Mouse (Mus musculus) c-Kit-negative CD71-positive TER-119-positive erythroid progenitor cells, embryonic 14.5 days (primary cell): Measurements from ENCODE around the gene Ankrd52.

Source experiments
- DNase-seq: peaks from one replicate; pipeline ENCODE4 v3.0.0-alpha.2; 2013; ENCODE audit warnings: low read depth, low spot score

The Ankrd52 gene

GRCm38 (mm10) chr10:128401638-128402037 is 24.7 kb downstream of the Ankrd52 start:
- DNase-seq: no peak

DNA sequence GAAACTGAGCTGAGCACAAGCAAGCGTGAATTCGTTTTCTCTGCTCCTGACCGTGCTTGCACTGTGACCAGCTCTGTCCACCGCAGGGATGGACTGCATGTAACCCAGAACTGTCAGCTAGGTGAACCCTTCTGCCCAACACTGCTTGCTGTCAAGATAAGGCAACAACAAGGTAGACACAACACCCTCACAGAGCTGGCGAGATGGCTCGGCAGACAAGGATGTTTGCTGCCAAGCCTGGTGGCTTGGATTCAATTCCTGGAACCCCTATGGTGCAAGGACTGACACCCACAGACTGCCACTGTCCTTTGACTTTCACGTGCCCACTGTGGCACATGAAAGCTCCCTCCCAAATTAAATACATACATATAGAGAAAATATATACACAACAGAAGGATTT is 27.0 kb downstream of the Ankrd52 start:
- DNase-seq: no peak

DNA sequence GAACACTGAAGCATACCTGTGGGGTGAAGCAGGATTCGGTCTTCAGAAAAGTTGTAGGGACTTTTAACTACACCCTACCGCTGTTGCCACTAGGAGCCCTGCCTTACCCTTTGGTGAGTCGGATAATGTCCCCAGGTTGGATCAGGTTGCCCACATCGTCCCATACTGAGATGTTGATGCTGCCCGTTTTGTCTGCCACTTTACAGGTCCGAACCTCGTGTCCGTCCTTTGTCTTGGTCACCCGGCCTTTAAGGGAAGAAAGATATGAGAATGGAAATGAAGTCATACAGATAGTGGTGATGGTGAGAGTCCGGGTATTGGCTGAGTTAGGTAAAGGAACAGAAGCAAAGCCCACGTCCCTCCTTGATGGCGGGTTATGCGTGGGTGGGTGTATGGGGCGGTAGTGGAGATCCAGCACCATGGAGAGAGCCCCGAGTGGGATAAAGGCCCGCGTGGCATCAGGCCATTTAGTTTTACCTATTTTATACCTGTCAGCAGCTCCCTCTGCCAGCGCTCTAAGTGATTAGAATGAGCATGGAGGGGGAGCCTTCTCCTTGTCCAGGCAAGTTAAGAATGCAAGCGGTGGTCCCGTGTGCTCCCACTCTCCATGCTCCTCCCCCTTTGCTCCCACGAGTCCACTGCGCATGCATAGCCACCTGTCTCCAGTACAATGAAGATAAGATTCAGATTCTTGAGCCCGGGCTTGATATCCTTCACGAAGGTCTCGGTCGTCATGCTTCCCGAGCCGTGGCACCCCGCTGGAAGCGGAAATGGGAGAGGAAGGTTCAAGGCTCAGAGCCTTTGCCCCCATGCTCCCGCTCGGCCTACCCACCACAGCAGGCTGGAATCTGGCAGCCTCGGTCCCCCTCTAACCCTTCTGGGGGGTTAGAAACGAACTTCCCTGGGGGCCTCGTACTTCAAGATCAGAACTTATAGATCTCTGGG is 31.9 kb downstream of the Ankrd52 start:
- DNase-seq: peak; percentile 22

DNA sequence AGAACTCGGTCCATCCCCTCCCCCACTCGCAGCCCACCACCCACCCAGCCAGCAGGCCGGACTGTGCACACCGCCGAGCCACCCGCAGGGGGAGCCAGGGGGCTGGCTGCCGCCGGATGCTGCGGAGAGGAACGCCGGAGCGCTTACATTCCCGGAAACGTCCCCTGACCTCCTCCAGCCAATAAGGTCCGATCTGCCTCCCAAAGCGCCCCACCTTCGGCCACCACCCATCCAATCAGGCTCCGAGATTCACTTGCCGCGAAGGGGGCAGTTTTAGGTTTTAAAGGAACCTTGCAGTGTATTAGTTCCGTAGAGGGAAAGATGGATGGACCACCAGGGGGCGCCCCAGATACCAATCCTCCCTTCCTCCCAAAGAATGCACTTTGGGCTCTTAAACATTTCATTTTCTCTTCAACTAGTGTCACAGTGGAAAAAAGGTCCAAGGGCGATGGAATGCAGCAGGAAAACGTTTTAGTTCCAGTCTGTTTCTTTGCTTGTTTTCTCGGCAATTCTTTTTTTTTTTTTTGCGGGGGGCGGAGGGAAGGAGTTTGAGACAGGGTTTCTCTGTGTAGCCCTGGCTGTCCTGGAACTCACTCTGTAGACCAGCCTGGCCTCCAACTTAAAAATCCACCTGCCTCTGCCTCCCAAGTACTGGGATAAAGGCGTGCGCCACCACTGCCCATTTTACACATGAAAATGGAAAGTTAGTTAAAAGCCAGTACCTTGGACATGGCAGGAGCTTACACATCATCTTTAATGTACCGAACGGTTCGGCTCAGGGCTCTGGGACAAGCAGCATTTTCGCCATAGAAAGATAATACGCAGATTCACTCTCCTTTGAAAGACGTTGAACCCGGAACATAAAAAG is 33.0 kb downstream of the Ankrd52 start:
- peak; percentile 94 for DNase-seq

DNA sequence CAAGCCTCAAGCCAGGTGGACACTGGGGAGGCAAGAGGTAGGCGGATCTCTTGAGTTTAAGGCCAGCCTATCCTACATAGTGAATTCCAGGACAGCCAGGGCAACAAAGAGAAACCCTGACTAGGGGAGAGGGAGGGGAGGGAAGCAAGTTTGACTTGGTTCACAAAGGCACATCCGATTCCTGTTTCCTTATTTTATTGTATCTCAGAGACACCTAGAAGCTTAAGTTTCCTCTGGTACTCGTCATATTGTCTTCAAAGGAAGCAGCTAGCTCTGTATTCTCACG is 33.6 kb downstream of the Ankrd52 start:
- peak; percentile 17 for DNase-seq

- peak; percentile 82 for DNase-seq
These were observed 34.5 kb downstream of the Ankrd52 start, which contains the start of the genes Nabp2 and Rnf41 for GRCm38 (mm10) chr10:128411211-128412054. Nabp2 (minus strand) TSS chr10:128411492. Rnf41 (plus strand) TSS chr10:128411657.

- DNase-seq: no peak
These were observed 35.1 kb downstream of the Ankrd52 start for GRCm38 (mm10) chr10:128412055-128412381.

DNA sequence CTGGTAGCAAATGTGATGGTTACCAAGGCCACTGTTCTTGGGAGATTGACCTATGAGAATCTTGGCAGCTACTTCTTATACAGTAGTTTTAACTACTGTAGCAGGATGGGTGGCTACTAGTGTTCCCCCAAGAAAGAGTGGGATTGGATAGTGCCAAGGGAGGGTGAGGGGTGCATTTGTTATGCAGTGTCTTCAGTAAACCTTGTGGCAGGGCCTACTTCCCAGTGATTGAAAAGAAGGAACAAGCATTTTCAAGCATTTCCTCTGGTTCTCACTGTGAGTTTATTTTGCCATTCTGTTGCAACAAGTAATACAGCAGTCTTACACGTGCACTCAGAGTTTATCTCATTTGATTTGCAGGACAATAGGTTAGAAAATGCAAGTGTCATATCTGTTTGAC is 35.6 kb downstream of the Ankrd52 start:
- no peak for DNase-seq

- DNase-seq: no peak
These were observed 36.2 kb downstream of the Ankrd52 start for GRCm38 (mm10) chr10:128413076-128413475.

GRCm38 (mm10) chr10:128414848-128415247 is 37.9 kb downstream of the Ankrd52 start:
- DNase-seq: no peak

- no peak for DNase-seq
These were observed 45.5 kb downstream of the Ankrd52 start for GRCm38 (mm10) chr10:128422426-128422825.

- no peak for DNase-seq
These were observed 47.7 kb downstream of the Ankrd52 start for GRCm38 (mm10) chr10:128424604-128425003.

DNA sequence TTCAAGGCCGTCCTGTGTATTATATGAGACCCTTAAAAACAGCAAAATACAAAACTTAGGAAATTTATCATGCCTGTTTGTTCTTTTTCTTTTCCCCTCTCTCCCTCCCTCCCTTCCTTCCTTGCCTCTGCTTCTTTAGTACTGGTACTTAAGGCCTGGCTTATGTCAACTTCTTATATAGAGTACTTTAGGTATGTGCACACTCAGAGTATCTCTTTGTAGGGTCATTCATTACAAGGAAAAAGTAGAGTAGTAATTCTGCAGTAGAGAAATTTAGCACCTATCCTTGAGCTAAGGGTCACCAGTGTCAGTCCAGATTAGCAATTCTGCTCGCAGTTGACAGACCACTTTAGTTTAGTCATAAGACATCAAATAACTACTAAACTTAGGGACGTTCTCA is 48.3 kb downstream of the Ankrd52 start:
- DNase-seq: no peak

GRCm38 (mm10) chr10:128429052-128429451 is 52.1 kb downstream of the Ankrd52 start:
- no peak for DNase-seq

GRCm38 (mm10) chr10:128429454-128429853 is 52.5 kb downstream of the Ankrd52 start:
- no peak for DNase-seq

DNA sequence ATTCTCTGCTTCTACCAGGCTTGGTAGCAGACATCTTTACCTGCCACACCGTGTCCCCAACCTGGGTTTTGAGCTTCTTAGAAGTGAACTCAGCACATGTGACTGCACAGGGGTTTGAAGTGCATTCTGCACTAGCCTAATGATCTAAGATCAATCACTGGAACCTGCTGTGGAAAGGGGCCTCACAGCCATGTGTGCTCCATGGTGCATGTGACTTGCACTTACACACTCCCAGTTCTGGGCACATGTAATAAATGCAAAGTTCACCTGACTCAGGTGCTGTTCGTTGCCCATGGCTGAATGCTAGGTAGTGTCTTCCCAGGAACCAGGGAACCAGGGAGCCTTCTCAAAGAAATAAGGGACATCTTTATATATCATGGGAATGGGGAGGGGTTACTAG is 56.5 kb downstream of the Ankrd52 start:
- DNase-seq: no peak

DNA sequence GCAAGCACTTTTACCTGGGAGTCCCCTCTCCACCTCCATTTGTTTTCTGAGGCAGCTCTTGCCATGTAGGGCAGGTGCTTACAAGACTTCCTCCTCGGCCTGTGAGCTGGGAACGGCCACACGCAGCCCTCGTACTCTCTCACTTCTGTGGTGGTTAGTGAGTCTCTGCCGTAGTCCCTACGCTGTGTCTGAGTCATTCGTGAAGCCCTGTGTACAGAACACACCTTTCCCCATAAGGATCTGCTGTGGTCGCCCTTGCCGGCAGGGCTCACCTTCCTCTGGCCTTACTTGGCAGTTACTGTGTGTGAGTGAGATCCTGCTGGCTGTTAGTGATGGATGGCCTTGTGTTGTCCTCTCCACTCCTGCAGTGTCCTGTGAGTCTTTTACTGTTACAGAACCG is 57.8 kb downstream of the Ankrd52 start:
- no peak for DNase-seq

- DNase-seq: no peak
These were observed 58.4 kb downstream of the Ankrd52 start for GRCm38 (mm10) chr10:128435186-128435823.

DNA sequence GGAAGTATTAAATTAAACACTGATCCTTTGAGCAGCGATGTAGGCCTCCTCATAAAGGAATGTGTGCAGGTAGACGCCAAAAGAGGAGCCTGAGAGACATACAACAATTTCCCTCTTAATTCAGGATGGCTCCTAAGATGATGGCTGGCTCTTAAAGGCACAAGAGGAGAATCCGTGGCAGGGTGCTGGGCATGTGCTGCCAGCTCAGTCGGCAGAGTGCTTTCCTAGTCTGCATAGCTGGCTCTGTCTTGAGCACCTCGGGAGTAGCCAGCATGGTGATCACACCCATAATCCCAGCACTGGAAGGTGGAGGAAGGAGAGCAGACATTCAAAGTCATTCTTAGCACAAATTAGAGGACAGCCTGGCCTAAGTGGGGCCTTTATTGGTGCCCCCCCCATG is 59.0 kb downstream of the Ankrd52 start:
- no peak for DNase-seq

GRCm38 (mm10) chr10:128436376-128436775 is 59.5 kb downstream of the Ankrd52 start:
- no peak for DNase-seq

GRCm38 (mm10) chr10:128438675-128439279 is 61.9 kb downstream of the Ankrd52 start:
- no peak for DNase-seq
